Mouse (Mus musculus) C2C12 (cell line): ENCODE results near the gene Sh3pxd2a.

Experiments used
- CEBPB ChIP-seq: IDR thresholded peaks from one replicate; pipeline ENCODE4 v1.6.1; 2011; ENCODE audit warnings: low read depth, mild to moderate bottlenecking, control low read depth, moderate library complexity
- CTCF ChIP-seq: IDR thresholded peaks from one replicate; pipeline ENCODE4 v1.5.1; 2011; ENCODE audit not compliant: control insufficient read depth, insufficient read depth, insufficient read length
- FOSL1 ChIP-seq: IDR thresholded peaks from one replicate; pipeline ENCODE4 v1.8.0; 2011; ENCODE audit warnings: mild to moderate bottlenecking, low read length; ENCODE audit not compliant: poor library complexity, insufficient read depth, severe bottlenecking
- MAX ChIP-seq: IDR thresholded peaks from one replicate; pipeline ENCODE4 v1.6.1; 2011; ENCODE audit warnings: mild to moderate bottlenecking, control low read depth
- MYOD1 ChIP-seq: IDR thresholded peaks from one replicate; pipeline ENCODE4 v1.6.1; 2011; ENCODE audit warnings: low read depth; ENCODE audit not compliant: control insufficient read depth, insufficient read length
- MYOG ChIP-seq: IDR thresholded peaks from one replicate; pipeline ENCODE4 v1.6.1; 2011; ENCODE audit not compliant: control insufficient read depth, insufficient read length; ENCODE audit errors: extremely low read depth
- USF1 ChIP-seq: IDR thresholded peaks from one replicate; pipeline ENCODE4 v1.6.1; 2011; ENCODE audit warnings: low read depth, mild to moderate bottlenecking, control low read depth, moderate library complexity

DNA sequence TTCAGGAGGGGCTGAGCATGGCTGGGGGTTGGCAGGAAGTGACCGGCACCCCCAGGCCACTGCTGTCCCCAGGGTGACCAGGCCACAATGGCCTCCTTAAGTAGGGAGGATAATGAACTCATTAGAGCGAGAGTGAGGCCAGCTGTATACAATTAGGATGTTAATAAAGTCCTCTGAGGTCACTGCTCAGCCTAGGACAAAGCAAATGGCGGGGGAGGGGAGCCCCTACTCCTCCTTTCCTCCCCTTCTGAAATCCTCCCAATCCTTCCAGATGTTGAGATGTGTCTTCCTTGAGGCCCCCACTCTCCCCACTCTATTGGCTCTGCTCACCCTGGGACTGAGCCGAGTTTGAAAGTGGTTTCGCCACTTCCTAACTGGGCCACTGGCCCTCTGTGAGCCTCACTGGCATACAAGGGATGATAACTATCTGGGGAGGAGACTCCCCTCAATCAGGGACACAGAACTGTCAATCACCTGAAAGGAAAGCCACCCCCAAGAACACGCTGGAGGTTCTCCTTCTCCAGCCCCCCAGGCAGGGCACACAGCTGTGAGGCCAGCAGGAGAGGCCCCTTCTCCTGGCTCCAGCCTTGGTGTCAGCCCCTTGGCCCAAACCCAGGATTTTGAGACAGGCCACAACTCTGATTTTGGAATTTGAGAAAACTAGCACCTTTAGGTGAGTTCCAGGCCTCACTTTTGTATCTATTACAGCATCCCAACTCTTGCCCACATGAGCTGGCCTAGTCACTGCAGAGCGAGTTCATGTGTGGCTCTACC is 172.7 kb downstream of the Sh3pxd2a start:
- TF ChIP-seq CTCF = no peak
- no peak for TF ChIP-seq MAX
- no peak for TF ChIP-seq CEBPB
- TF ChIP-seq USF1 = no peak
- TF ChIP-seq MYOG = no peak
- TF ChIP-seq MYOD1 = no peak
- TF ChIP-seq FOSL1 = no peak
